Mouse (Mus musculus) limb, embryonic 10.5 days (tissue): ENCODE measurements around the gene Epc2. TPM values are rescaled to one million over a fixed set of nuclear protein-coding genes. Genes with fewer than 3 reads are reported as not detected.

Experiments used
- DNase-seq: peaks from one replicate; pipeline ENCODE4 v3.0.0-alpha.2; 2017; ENCODE audit warnings: low spot score
- H3K27ac ChIP-seq: fragments of 300-500 bp; sonication (generic); 2 replicates; pipeline ENCODE4 v1.5.1; 2016; ENCODE audit warnings: mild to moderate bottlenecking
- H3K27me3 ChIP-seq: fragments of 300-500 bp; sonication (generic); 2 replicates; pipeline ENCODE4 v1.6.1; 2016; ENCODE audit warnings: low read depth, mild to moderate bottlenecking; ENCODE audit not compliant: poor library complexity, severe bottlenecking
- H3K36me3 ChIP-seq: fragments of 300-500 bp; sonication (generic); 2 replicates; pipeline ENCODE4 v1.6.1; 2016; ENCODE audit warnings: mild to moderate bottlenecking, moderate library complexity
- H3K4me1 ChIP-seq: fragments of 300-500 bp; sonication (generic); 2 replicates; pipeline ENCODE4 v1.6.1; 2016
- H3K4me3 ChIP-seq: fragments of 300-500 bp; sonication (generic); 2 replicates; pipeline ENCODE4 v1.5.1; 2016; ENCODE audit warnings: mild to moderate bottlenecking, moderate library complexity
- H3K9me3 ChIP-seq: fragments of 300-500 bp; sonication (generic); replicated peaks from 2 replicates; pipeline ENCODE4 v1.6.1; 2016; ENCODE audit warnings: mild to moderate bottlenecking
- WGBS: fragments of 180-500 bp; shearing (Covaris S2); methylation state at CpG from one replicate; pipeline ENCODE4 v1.1.7; 2016; 5-methylcytosine and 5-hydroxymethylcytosine counted together
- polyA plus RNA-seq: library from polyadenylated mRNA; unstranded; fragments of >200 nt; fragmentation: Nextera tagmentation; extraction: Ambion mirVana; gene quantifications from 2 replicates; pipeline ENCODE4 v1.2.1, GENCODE M21; 2016

Epc2 gene
- 7.1 and 8.8 TPM in 2 replicates for polyA plus RNA-seq

DNA sequence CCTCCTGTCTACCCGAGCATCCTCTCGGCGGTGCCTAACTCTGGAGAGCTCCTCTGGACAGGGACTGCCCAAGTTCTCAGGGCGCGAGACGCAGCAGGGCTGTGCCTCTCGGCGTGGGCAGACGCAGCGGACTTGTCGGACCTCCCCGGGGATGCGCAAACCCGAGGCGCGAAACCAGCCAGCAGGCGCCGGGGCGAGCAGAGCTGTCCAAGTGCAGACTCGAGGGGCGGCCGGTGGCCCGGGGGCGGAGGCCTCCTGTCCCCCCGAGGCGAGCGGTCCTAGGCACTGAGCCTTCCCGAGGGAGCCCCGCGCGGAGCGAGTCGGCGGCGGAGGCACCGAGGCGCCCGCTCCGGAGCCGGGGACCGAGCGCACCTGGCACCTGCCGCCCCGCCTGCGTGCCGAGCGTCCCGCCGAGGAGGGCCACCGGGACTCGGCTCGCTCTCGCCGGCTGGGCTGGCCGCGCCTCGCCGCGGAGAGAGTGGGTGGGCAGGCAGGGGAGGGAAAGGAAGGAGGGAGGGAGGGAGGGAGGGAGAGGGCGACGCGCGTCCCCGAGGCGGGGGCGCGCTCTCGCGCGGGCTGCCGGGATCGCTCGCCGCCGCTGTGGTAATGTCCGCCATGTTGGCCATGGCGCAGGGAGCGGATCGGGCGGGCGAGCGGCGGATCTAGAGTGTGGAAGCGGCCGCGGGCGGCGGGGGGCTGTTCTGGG, at the start of gene Epc2:
Gene Epc2 (plus strand): TSS at position 556 of the 706 bp plus-strand sequence.
- Histone ChIP-seq H3K4me1 (peaks cover 52% of the 10 kb centered on the region), H3K36me3 (no peaks in the 10 kb centered on the region), H3K9me3 (no peaks in the 10 kb centered on the region), H3K27ac (peak within 1 kb of the TSS; percentile 100), H3K4me3 (peak within 1 kb of the TSS; percentile 94), H3K27me3 (no peaks in the 10 kb centered on the region)
- peak; percentile 96 for DNase-seq
- WGBS = under 1% methylated on average over 86 of the region's 88 CpGs

DNA sequence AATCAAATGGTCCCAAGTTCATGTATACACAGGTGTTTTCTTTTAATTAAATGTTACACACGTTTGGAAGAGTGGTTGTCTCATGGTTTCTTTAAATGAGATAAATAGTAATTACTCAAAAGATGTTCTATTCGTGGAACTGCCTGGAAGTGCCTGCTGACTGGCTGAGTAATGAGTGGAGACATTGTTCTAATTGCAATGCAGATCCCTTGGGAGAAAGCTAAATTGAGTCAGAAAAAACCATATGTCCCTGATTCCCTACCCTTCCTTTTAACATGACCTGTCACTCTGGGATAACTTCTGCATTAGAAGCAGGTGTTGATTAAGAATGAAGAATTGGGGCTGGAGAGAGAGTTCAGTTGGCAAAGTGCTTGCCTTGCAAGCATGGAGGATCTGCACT, 45.3 kb upstream of the Epc2 start:
- H3K27me3 ChIP-seq = no peaks in the 10 kb centered on the region
- DNase-seq = no peak
- H3K9me3 ChIP-seq = no peaks in the 10 kb centered on the region
- 46% methylated on average over 2 of the region's 2 CpGs for WGBS
- no peak overlapping the region for H3K27ac ChIP-seq
- no peaks in the 10 kb centered on the region for H3K36me3 ChIP-seq
- peaks cover 4% of the 10 kb centered on the region; the same call in 1 of the 2 replicates for H3K4me1 ChIP-seq
- no peak overlapping the region for H3K4me3 ChIP-seq

DNA sequence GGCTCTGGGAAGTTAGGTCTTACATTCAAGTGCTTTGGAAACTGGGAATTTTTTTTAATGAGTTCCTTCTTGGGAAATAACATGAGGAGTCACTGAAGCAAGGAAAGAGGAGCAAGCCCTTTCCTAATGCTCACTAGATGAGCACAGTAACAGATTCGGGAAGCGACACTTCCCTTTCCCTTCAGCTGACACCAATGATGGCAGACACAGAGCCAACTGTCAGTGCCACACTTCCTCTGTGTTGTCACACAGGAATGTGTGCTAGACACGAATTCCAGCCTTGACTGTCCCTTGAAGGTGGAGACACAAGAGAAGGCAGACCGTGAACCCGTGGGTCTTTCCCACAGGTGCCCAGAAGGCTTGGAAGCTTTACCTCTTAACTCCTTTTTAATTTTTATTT, 39.6 kb upstream of the Epc2 start:
- Histone ChIP-seq H3K9me3 (no peaks in the 10 kb centered on the region), H3K4me1 (no peaks in the 10 kb centered on the region), H3K27me3 (no peaks in the 10 kb centered on the region), H3K27ac (no peak overlapping the region), H3K36me3 (no peaks in the 10 kb centered on the region), H3K4me3 (no peak overlapping the region)
- no peak for DNase-seq
- WGBS = 87% methylated on average over 5 of the region's 5 CpGs

DNA sequence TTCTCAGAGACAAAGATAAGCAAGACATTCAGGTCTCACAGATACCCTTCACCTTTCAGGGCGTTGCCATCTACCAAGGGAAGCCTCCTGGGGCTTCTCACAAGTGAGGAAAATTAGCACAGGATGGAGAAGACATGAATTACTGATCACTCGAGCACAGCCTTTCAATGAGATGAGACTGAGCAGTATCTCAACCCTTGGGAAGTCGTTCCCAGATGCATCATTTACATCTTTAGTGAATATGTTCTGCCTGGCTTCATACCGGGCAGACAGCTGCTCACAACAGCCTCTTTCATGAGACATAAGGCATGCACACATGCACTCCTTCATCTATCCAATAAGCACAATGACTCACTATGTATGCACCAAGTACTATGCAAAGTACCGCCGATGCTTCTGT, 38.7 kb upstream of the Epc2 start:
- no peaks in the 10 kb centered on the region for H3K9me3 ChIP-seq
- H3K27me3 ChIP-seq = no peaks in the 10 kb centered on the region
- WGBS = 81% methylated on average over 6 of the region's 6 CpGs
- H3K36me3 ChIP-seq = no peaks in the 10 kb centered on the region
- no peak for DNase-seq
- H3K4me1 ChIP-seq = no peaks in the 10 kb centered on the region
- H3K4me3 ChIP-seq = no peak overlapping the region
- H3K27ac ChIP-seq = no peak overlapping the region

DNA sequence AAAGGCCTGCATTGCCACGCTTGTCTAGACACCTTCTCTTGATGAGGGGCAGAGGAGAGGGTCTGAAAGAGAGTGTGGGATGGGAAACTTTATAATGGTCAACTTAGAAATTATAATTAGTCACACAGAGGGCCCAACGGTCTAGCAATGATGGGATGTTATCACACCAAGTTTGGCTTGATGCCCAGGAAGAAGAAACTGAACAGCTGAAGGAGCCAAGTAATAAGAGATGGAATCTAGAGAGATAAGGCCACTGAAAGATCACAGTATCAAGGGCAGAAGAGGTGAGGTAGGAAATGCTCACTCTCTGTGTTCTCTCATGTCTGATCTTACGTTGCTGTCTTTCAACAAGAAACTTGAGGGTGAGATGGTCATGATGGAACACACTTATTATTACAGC, 35.4 kb upstream of the Epc2 start:
- Histone ChIP-seq H3K4me3 (no peak overlapping the region), H3K27ac (no peak overlapping the region), H3K36me3 (no peaks in the 10 kb centered on the region), H3K9me3 (no peaks in the 10 kb centered on the region), H3K27me3 (no peaks in the 10 kb centered on the region), H3K4me1 (no peaks in the 10 kb centered on the region; the same call in 1 of the 2 replicates)
- WGBS = 89% methylated on average over 3 of the region's 3 CpGs
- DNase-seq = no peak

DNA sequence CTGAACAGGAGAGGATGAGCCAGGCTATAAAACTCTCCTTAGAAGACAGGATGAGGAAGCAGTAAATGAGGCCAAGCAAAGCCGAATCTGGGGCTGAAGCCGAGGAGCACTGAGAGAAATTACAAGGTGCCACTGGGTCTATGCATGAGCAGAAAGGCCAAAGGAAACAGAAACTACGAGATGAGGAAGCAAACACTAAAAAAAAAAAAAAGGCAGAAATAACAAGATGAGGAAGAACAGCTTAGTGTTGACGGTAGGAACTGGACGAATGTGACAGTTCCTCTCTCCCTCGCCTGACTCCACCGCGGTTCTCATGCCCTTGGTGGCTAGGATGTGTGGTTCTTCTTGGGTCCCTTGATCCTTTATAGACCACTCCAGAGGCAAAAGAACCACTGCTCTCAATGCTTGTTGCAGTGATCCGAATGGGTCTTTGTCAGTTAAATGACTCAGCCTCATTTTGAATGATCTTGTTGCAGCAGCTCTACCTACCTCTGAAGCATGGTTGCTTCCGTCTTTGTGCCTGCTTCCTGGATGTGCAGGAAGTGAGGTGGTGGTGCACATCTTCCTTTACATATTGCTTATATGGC, 34.2 kb upstream of the Epc2 start:
- H3K9me3 ChIP-seq = no peaks in the 10 kb centered on the region
- WGBS = 71% methylated on average over 10 of the region's 10 CpGs
- DNase-seq = no peak
- H3K36me3 ChIP-seq = no peaks in the 10 kb centered on the region
- H3K4me1 ChIP-seq = no peaks in the 10 kb centered on the region; the same call in 1 of the 2 replicates
- no peak overlapping the region for H3K27ac ChIP-seq
- no peaks in the 10 kb centered on the region for H3K27me3 ChIP-seq
- no peak overlapping the region for H3K4me3 ChIP-seq

DNA sequence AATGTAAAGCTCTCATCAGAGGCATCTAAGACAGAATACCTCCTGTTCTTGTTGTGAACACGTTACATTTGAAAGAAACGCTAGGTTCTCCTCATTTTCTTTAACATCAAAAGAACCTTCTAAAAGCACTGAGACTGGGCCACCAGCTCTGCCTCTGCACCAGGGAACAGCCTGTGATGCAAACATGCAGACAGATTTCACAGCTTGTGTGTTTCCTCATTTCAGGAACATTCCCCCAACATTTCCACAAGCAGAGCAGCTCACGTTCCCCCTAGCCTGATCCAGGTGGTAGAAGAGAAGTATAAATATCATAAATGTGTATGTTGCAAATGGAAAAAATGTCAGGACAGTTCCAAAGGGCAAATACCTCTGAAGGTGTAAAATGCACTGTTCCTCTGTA, 30.9 kb upstream of the Epc2 start:
- no peak overlapping the region for H3K4me3 ChIP-seq
- no peaks in the 10 kb centered on the region for H3K9me3 ChIP-seq
- no peak for DNase-seq
- H3K4me1 ChIP-seq = no peaks in the 10 kb centered on the region; the same call in 1 of the 2 replicates
- no peaks in the 10 kb centered on the region for H3K36me3 ChIP-seq
- no peaks in the 10 kb centered on the region for H3K27me3 ChIP-seq
- WGBS = 87% methylated on average over 3 of the region's 3 CpGs
- no peak overlapping the region for H3K27ac ChIP-seq

DNA sequence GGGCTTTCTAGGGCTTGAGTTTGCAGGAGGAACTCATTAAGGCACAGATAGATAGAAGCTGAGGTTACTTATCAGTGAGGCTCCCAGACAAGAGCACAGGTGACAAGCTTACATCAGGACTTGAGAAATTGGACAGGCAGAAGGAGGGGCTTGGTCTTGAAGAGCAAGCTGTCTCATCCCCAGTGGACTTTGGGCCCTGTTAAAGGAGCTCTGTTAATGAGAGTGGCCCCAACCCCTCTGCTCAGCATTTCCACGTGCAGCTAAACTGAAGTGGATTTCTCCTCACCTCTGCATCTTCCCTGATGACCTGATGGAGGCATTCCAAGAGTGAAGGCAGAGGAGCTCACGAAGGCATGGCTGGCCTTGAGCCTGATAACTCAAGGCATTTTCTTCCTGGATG, 27.4 kb upstream of the Epc2 start:
- 73% methylated on average over 2 of the region's 2 CpGs for WGBS
- no peak for DNase-seq
- H3K36me3 ChIP-seq = no peaks in the 10 kb centered on the region
- no peaks in the 10 kb centered on the region for H3K9me3 ChIP-seq
- H3K27me3 ChIP-seq = no peaks in the 10 kb centered on the region
- no peak overlapping the region for H3K27ac ChIP-seq
- H3K4me3 ChIP-seq = no peak overlapping the region
- no peaks in the 10 kb centered on the region for H3K4me1 ChIP-seq

DNA sequence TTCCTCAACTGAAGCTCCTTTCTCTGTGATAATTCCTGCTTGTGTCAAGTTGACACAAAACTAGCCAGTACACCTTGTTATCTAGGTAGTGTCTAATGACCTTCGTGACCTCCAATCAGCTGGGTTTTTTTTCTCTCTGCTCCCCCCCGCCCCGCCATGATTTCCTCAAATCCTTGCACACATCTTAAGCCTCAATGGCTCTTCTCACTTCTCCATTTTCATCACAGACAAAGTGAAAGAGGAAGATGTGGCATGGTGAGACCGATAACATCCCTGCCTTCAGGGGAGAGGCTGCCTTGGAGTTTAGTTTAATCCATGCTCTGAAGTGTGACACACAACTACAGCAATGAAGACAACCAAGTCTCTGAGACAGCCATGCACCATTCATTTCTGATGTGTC, 26.5 kb upstream of the Epc2 start:
- Histone ChIP-seq H3K4me3 (no peak overlapping the region), H3K9me3 (no peaks in the 10 kb centered on the region), H3K4me1 (no peaks in the 10 kb centered on the region), H3K36me3 (no peaks in the 10 kb centered on the region), H3K27me3 (no peaks in the 10 kb centered on the region), H3K27ac (no peak overlapping the region)
- DNase-seq = no peak
- WGBS = 85% methylated on average over 4 of the region's 4 CpGs

DNA sequence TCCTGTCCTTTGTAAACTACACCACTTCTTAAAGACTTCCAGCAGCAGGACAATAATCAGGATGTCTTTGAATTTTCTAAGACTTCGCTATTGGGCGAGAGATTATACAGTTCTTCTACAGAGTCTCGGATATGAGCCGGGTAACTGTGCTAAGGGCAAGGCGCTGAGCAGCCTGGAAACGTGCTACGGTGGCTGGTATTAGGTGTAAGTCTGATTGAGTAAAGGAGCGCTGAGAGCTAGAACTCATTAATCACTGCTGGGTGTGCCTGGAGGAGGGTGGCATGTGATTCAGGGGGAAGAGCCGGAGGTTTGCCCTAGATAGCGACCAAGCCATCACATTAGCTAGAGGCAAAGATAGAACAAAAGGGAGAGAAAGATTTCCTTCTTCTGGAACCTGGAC, 25.1 kb upstream of the Epc2 start:
- WGBS = 67% methylated on average over 10 of the region's 10 CpGs
- Histone ChIP-seq H3K27me3 (no peaks in the 10 kb centered on the region), H3K4me3 (no peak overlapping the region), H3K9me3 (no peaks in the 10 kb centered on the region), H3K36me3 (no peaks in the 10 kb centered on the region), H3K4me1 (no peaks in the 10 kb centered on the region), H3K27ac (no peak overlapping the region)
- no peak for DNase-seq

DNA sequence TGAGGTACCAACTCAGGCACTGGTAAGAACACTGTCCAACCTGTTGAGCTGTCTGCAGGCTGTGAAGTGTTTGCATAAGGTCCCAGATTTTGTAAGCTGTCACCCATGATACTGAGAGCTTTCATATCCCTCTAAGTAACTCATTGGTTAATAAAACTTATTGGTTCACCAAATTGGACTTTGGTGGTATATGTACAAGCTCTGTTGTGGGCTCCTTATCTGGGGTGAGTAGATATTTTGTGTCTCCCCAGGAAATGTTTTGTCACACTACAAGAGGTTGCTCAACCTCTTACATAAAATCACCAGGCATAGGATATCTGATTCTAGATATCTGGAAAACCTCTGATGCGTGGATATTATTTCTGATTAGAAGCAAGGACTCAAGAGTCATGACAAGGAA, 20.3 kb upstream of the Epc2 start:
- Histone ChIP-seq H3K36me3 (no peaks in the 10 kb centered on the region), H3K4me1 (no peaks in the 10 kb centered on the region)
- WGBS = 93% methylated on average over 1 of the region's 1 CpGs

DNA sequence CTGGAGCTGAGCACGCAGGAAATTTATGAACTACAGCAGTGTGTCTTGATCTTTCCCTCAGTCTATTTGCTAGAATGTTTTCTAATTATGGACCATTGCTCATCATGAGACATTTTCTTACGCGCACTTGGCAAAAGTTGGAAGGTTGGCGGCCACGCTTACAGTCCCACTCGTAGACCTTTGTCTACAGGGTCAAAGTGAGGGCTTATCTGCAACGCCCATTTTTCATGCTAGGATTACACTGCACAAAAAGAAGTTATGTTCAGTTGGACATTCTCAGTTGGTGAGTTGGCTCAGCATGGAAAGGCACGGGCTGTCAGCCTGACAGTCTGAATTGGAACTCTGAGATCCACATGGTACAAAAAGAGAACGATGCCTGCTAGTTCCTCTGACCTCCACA, 18.1 kb upstream of the Epc2 start:
- H3K27ac ChIP-seq = no peak overlapping the region
- H3K36me3 ChIP-seq = no peaks in the 10 kb centered on the region
- no peaks in the 10 kb centered on the region for H3K9me3 ChIP-seq
- no peak for DNase-seq
- no peaks in the 10 kb centered on the region for H3K4me1 ChIP-seq
- no peak overlapping the region for H3K4me3 ChIP-seq
- WGBS = 92% methylated on average over 9 of the region's 9 CpGs
- H3K27me3 ChIP-seq = no peaks in the 10 kb centered on the region

More for the DNA sequence above, 20.3 kb upstream of the Epc2 start:
- Histone ChIP-seq H3K4me3 (no peak overlapping the region), H3K27ac (no peak overlapping the region), H3K27me3 (no peaks in the 10 kb centered on the region), H3K9me3 (no peaks in the 10 kb centered on the region)
- DNase-seq = no peak

DNA sequence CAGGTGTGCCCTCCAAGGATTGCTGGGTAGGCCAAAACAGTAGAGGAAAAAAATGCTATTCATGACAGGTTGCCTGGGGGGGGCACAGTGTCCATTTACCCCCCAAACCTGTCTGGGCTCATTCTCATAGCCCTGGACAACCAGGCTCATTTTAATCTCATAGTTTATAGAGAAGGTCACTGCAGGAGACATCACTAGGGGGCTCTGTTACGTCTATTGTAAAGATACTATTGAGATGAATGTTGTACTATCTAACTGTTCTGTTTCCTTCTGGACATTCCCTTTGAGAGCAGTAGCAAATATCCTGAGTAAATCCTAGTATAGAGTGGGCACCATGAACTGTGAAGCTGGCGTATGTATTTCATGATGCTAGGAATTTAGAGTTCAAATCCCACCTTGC, 5.0 kb upstream of the Epc2 start:
- no peak overlapping the region for H3K4me3 ChIP-seq
- H3K27me3 ChIP-seq = no peaks in the 10 kb centered on the region
- no peaks in the 10 kb centered on the region for H3K36me3 ChIP-seq
- 85% methylated on average over 2 of the region's 2 CpGs for WGBS
- no peak overlapping the region for H3K27ac ChIP-seq
- DNase-seq = no peak
- no peaks in the 10 kb centered on the region for H3K9me3 ChIP-seq
- H3K4me1 ChIP-seq = peaks cover 48% of the 10 kb centered on the region
